Mouse (Mus musculus) retina, adult 2 months (tissue): ENCODE results near the gene Nlgn3.

ENCODE experiments used
- DNase-seq: peaks from one replicate; pipeline ENCODE4 v3.0.0-alpha.2; 2012; ENCODE audit warnings: low read depth, low spot score

The Nlgn3 gene

GRCm38 (mm10) chrX:101299055-101299454 lies at the start of gene Nlgn3:
Nlgn3 (plus strand) TSS chrX:101299168.
- DNase-seq, result no peak

GRCm38 (mm10) chrX:101253952-101254729 lies 44.8 kb upstream of the Nlgn3 start, which contains the start of gene Foxo4:
Foxo4 (plus strand) TSS chrX:101254528.
- peak; percentile 60 for DNase-seq

- no peak for DNase-seq
Observed at GRCm38 (mm10) chrX:101254740-101255139, 44.2 kb upstream of the Nlgn3 start.

GRCm38 (mm10) chrX:101256603-101257002 lies 42.4 kb upstream of the Nlgn3 start:
- DNase-seq, result no peak

GRCm38 (mm10) chrX:101260441-101261325 lies 38.3 kb upstream of the Nlgn3 start:
- DNase-seq, result no peak

- no peak for DNase-seq
Observed at GRCm38 (mm10) chrX:101263892-101264291, 35.1 kb upstream of the Nlgn3 start, which contains the start of gene Gm614. Gm614 (minus strand) TSS chrX:101263992.

GRCm38 (mm10) chrX:101266631-101267030 lies 32.3 kb upstream of the Nlgn3 start:
- DNase-seq, result no peak

GRCm38 (mm10) chrX:101268025-101268754 lies 30.8 kb upstream of the Nlgn3 start, which contains the start of gene Il2rg:
Il2rg (minus strand) TSS chrX:101268255.
- no peak for DNase-seq

- DNase-seq, result no peak
Observed at GRCm38 (mm10) chrX:101268755-101269124, 30.2 kb upstream of the Nlgn3 start, which contains the start of gene Gm20489. Gm20489 (minus strand) TSS chrX:101269023.

GRCm38 (mm10) chrX:101273410-101273809 lies 25.6 kb upstream of the Nlgn3 start:
- DNase-seq, result no peak

- peak; percentile 59 for DNase-seq
Observed at GRCm38 (mm10) chrX:101273875-101274738, 24.9 kb upstream of the Nlgn3 start, which contains the start of gene Med12. Med12 (plus strand) TSS chrX:101274030.

- DNase-seq, result no peak
Observed at GRCm38 (mm10) chrX:101282813-101283212, 16.2 kb upstream of the Nlgn3 start.

- no peak for DNase-seq
Observed at GRCm38 (mm10) chrX:101285534-101285933, 13.4 kb upstream of the Nlgn3 start.

GRCm38 (mm10) chrX:101285953-101286670 lies 12.9 kb upstream of the Nlgn3 start:
- no peak for DNase-seq

GRCm38 (mm10) chrX:101287543-101287942 lies 11.4 kb upstream of the Nlgn3 start:
- no peak for DNase-seq

- DNase-seq, result no peak
Observed at GRCm38 (mm10) chrX:101288432-101288831, 10.5 kb upstream of the Nlgn3 start.

GRCm38 (mm10) chrX:101289037-101289436 lies 9.9 kb upstream of the Nlgn3 start:
- DNase-seq, result no peak

GRCm38 (mm10) chrX:101290111-101290510 lies 8.9 kb upstream of the Nlgn3 start:
- no peak for DNase-seq

GRCm38 (mm10) chrX:101299473-101300426 lies 782 bp downstream of the Nlgn3 start:
- DNase-seq, result no peak
